Mouse (Mus musculus) cortical plate, adult 2 months (tissue): Measurements from ENCODE around the gene Lefty1.

Experiments
- CTCF ChIP-seq: fragments of 200-500 bp; IDR thresholded peaks from 2 replicates; pipeline ENCODE4 v1.5.1; 2011; ENCODE audit warnings: mild to moderate bottlenecking, control low read depth, low read length; ENCODE audit not compliant: insufficient read depth; ENCODE audit errors: extremely low read depth
- POLR2A ChIP-seq: fragments of 200-500 bp; IDR thresholded peaks from 2 replicates; pipeline ENCODE4 v1.6.1; 2011; ENCODE audit warnings: mild to moderate bottlenecking, low read length, control low read depth; ENCODE audit not compliant: insufficient read depth; ENCODE audit errors: extremely low read depth

DNA sequence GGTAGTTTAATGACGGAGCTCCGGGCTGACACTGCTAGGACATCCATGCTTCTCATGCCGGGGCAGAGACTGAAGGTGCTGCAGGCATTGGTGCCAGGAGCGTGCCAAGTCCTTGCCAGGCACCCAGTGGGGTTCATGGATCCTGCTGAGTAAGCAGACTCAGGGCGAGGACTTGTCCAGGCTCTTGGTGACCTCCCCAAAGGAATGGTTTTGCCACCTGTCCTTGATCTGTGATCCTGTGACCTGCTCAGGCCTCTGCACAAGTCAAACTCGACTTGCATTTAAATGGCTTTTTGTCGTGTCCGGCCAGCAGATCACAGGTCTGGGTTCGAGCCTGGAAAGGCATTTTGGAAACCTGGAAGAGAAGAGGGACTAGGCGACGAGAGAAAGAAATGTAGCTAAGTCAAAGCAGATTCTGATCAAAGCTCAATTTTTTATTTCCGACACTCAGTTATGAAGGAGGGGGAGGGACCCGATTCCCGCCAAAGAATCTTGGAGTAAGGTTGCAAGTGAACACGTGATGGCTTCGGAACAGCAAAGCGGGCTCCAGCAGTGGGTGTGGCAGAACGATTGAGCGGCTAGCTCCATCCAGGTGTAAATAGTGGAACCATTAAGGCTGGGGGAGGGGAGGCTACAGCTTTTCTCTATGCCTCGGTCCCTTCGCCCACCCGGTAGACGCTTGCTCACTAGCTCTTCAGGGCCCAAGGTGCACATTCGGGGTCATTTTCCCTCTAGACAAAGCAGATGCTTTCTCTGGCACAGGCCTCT is 44.8 kb downstream of the Lefty1 start:
- TF ChIP-seq CTCF (no peak), POLR2A (no peak)
